Comparison of ENCODE assay signal across 33 mouse cellular contexts in the genomic region with DNA sequence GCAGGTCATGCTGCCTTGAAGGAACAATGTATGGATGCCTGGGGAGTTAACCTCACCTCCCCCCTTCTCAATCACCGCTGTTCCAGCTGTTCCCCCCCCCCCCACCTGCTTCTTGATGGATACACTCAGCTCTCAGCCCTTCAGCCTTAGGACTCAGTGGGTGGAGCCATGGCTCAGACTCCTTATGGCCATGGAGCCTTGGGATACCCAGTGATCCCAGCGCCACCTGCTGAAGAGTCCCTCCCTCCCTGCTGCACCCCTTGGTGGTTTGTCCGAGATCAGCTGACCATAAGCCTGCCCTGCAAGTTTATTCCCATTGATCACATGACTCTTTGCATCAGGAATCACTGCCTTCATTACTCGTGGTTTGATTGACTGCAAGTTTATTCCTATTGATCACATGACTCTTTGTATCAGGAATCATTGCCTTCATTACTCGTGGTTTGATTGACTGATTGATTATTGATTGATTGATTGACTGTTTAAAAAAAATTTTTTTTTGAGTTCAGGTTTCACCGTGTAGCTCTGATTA. TPM values are rescaled to one million over a fixed set of nuclear protein-coding genes. Genes with fewer than 3 reads are reported as not detected.
DNase-seq lines count a peak whose midpoint lies in the region; ATAC-seq and TF ChIP-seq lines count a peak whose summit lies in the region.
"Had no signal": no experiment of that assay in that cellular context is flagged by ENCODE, and none has a peak within 500 bp of the region (broad histone marks: within the 10 kb centered on the region; RNA-seq: fewer than 3 reads in every experiment).

No protein-coding gene starts in this region.

- peak; percentile 23; the same call in 1 of the 2 replicates for ATAC-seq in hindbrain, embryonic 11.5 days (ENCODE audit: low FRiP score)
- no peak for ATAC-seq in hindbrain, embryonic 12.5 days (ENCODE audit: low FRiP score)
- ATAC-seq: CD4-positive, CD25-positive, alpha-beta regulatory T cell, adult 4 months; intestine, embryonic 16.5 days; liver, embryonic 12.5 days; liver, postnatal 0 days; midbrain, embryonic 16.5 days had no signal

- TF ChIP-seq CTCF in C2C12 (IDR thresholded peaks at IDR 0.05; ENCODE audit: control insufficient read depth, insufficient read depth, insufficient read length), result no peak
- TF ChIP-seq CTCF in kidney, adult 2 months (conservative IDR thresholded peaks at IDR 0.05; ENCODE audit: insufficient read depth, insufficient read length, low read depth, low read length), result no peak

- no peak for DNase-seq in hindbrain, embryonic 11.5 days (ENCODE audit: low spot score)
- DNase-seq in MN1 (ENCODE audit: low spot score), result peak; percentile 14
- peak; percentile 26 for DNase-seq in embryonic facial prominence, embryonic 10.5 days (ENCODE audit: low spot score)
- no peak for DNase-seq in adrenal gland, postnatal 14 days
- no peak for DNase-seq in left cerebral cortex, adult 8-10 months (ENCODE audit: low spot score in 2 of 2)
- DNase-seq in kidney, adult 2 months, result no peak
- DNase-seq: adrenal gland, postnatal 36 days; cerebellum, adult 8-10 months; cerebellum, postnatal 25 days; gastrocnemius, postnatal 14 days; heart, adult 11 months; kidney, postnatal 36 days; liver, postnatal 0 days; lung, postnatal 36 days; right cerebral cortex, postnatal 25 days; thymus, adult 18-20 months; thymus, postnatal 25 days had no signal

- 0 out of 2 replicates have a peak, but pooled peaks cover 6% of the 10 kb centered on the region for H3K4me1 ChIP-seq in hindbrain, embryonic 11.5 days (replicated peaks; ENCODE audit: control insufficient read depth, insufficient read depth, low read length)
- peaks cover 32% of the 10 kb centered on the region for H3K4me1 ChIP-seq in hindbrain, embryonic 12.5 days
- peaks cover 39% of the 10 kb centered on the region for H3K4me1 ChIP-seq in embryonic facial prominence, embryonic 10.5 days
- peaks cover 3% of the 10 kb centered on the region; the same call in 1 of the 2 replicates for H3K4me1 ChIP-seq in kidney, adult 2 months (ENCODE audit: control insufficient read depth, insufficient read depth, low read length)
- H3K4me1 ChIP-seq: liver, embryonic 12.5 days had no signal

- no peak overlapping the region for H3K4me2 ChIP-seq in hindbrain, embryonic 11.5 days (replicated peaks; ENCODE audit: low read depth, low read length)
- H3K4me2 ChIP-seq in hindbrain, embryonic 12.5 days (replicated peaks), result no peak overlapping the region
- H3K4me2 ChIP-seq: embryonic facial prominence, embryonic 15.5 days; forebrain, embryonic 12.5 days; heart, embryonic 15.5 days; hindbrain, embryonic 14.5 days; liver, embryonic 12.5 days; midbrain, embryonic 11.5 days; neural tube, embryonic 12.5 days had no signal

- H3K27me3 ChIP-seq in hindbrain, embryonic 11.5 days (ENCODE audit: control insufficient read depth, insufficient read depth, low read length), result no peaks in the 10 kb centered on the region
- peaks cover 11% of the 10 kb centered on the region; the same call in 1 of the 2 replicates for H3K27me3 ChIP-seq in hindbrain, embryonic 12.5 days
- H3K27me3 ChIP-seq in C2C12 (ENCODE audit: control insufficient read depth, insufficient read depth, insufficient read length), result no peaks in the 10 kb centered on the region
- peaks cover 13% of the 10 kb centered on the region for H3K27me3 ChIP-seq in embryonic facial prominence, embryonic 10.5 days (replicated peaks; ENCODE audit: low read depth, poor library complexity, severe bottlenecking)
- no peaks in the 10 kb centered on the region for H3K27me3 ChIP-seq in kidney, adult 2 months (replicated peaks; ENCODE audit: control insufficient read depth, insufficient read depth, low read length)
- H3K27me3 ChIP-seq: neural tube, embryonic 12.5 days had no signal

- H3K9me3 ChIP-seq in hindbrain, embryonic 11.5 days (ENCODE audit: control insufficient read depth, low read length), result no peaks in the 10 kb centered on the region
- H3K9me3 ChIP-seq in hindbrain, embryonic 12.5 days (replicated peaks), result no peaks in the 10 kb centered on the region
- H3K9me3 ChIP-seq in embryonic facial prominence, embryonic 10.5 days, result no peaks in the 10 kb centered on the region
- H3K9me3 ChIP-seq: embryonic facial prominence, embryonic 15.5 days; forebrain, embryonic 12.5 days; heart, embryonic 10.5 days; heart, embryonic 15.5 days; liver, embryonic 12.5 days; neural tube, embryonic 12.5 days had no signal

- no peak overlapping the region for H3K9ac ChIP-seq in hindbrain, embryonic 11.5 days (ENCODE audit: low read depth, low read length)
- no peak overlapping the region for H3K9ac ChIP-seq in hindbrain, embryonic 12.5 days
- H3K9ac ChIP-seq: embryonic facial prominence, embryonic 15.5 days; forebrain, embryonic 12.5 days; heart, embryonic 15.5 days; hindbrain, embryonic 14.5 days; liver, embryonic 12.5 days; liver, postnatal 0 days; neural tube, embryonic 12.5 days had no signal

- no peak for TF ChIP-seq POLR2A in kidney, adult 2 months (IDR thresholded peaks at IDR 0.05; ENCODE audit: low read depth, low read length)

- H3K27ac ChIP-seq in hindbrain, embryonic 11.5 days (ENCODE audit: low read depth, low read length), result no peak overlapping the region
- H3K27ac ChIP-seq in hindbrain, embryonic 12.5 days, result no peak overlapping the region
- no peak overlapping the region for H3K27ac ChIP-seq in embryonic facial prominence, embryonic 10.5 days (replicated peaks)
- H3K27ac ChIP-seq in kidney, adult 2 months (ENCODE audit: insufficient read depth, low read depth, low read length), result no peak overlapping the region
- H3K27ac ChIP-seq: embryonic facial prominence, embryonic 15.5 days; forebrain, embryonic 12.5 days; heart, embryonic 15.5 days; hindbrain, embryonic 14.5 days; layer of hippocampus, adult 2 months; left cerebral cortex, adult 2 months; liver, embryonic 12.5 days; neural tube, embryonic 12.5 days had no signal

- no peaks in the 10 kb centered on the region for H3K36me3 ChIP-seq in hindbrain, embryonic 11.5 days (ENCODE audit: control insufficient read depth, insufficient read depth, low read length)
- H3K36me3 ChIP-seq in hindbrain, embryonic 12.5 days, result no peaks in the 10 kb centered on the region
- no peaks in the 10 kb centered on the region for H3K36me3 ChIP-seq in C2C12 (ENCODE audit: control insufficient read depth, insufficient read depth)
- no peaks in the 10 kb centered on the region for H3K36me3 ChIP-seq in embryonic facial prominence, embryonic 10.5 days (replicated peaks)
- H3K36me3 ChIP-seq in kidney, adult 2 months (ENCODE audit: control insufficient read depth, insufficient read depth, low read length), result no peaks in the 10 kb centered on the region
- H3K36me3 ChIP-seq: embryonic facial prominence, embryonic 15.5 days; forebrain, embryonic 12.5 days; heart, embryonic 10.5 days; heart, embryonic 15.5 days; liver, embryonic 12.5 days; neural tube, embryonic 12.5 days had no signal

- 57% methylated on average over 5 of the region's 6 CpGs for WGBS in hindbrain, embryonic 11.5 days
- WGBS in hindbrain, embryonic 12.5 days, result 52% methylated on average over 6 of the region's 6 CpGs
- 54% methylated on average over 6 of the region's 6 CpGs for WGBS in embryonic facial prominence, embryonic 10.5 days
- WGBS in kidney, adult 2 months, result 59% methylated on average over 6 of the region's 6 CpGs

- no peaks in the 10 kb centered on the region for H3K79me2 ChIP-seq in C2C12 (ENCODE audit: control insufficient read depth, insufficient read depth)

- H3K79me3 ChIP-seq in C2C12 (ENCODE audit: low read depth), result no peaks in the 10 kb centered on the region

- H3K4me3 ChIP-seq in hindbrain, embryonic 11.5 days (ENCODE audit: low read depth, low read length), result no peak overlapping the region
- no peak overlapping the region for H3K4me3 ChIP-seq in hindbrain, embryonic 12.5 days
- H3K4me3 ChIP-seq in C2C12 (ENCODE audit: insufficient read depth, poor library complexity, severe bottlenecking), result no peak overlapping the region
- no peak overlapping the region for H3K4me3 ChIP-seq in embryonic facial prominence, embryonic 10.5 days
- no peak overlapping the region for H3K4me3 ChIP-seq in kidney, adult 2 months (ENCODE audit: insufficient read depth, low read depth, low read length)
- H3K4me3 ChIP-seq: embryonic facial prominence, embryonic 15.5 days; forebrain, embryonic 12.5 days; heart, embryonic 10.5 days; heart, embryonic 15.5 days; layer of hippocampus, adult 2 months; left cerebral cortex, adult 2 months; liver, embryonic 12.5 days; neural tube, embryonic 12.5 days had no signal

- H3ac ChIP-seq in C2C12 (ENCODE audit: control insufficient read depth, insufficient read length, low read depth), result no peak overlapping the region

TF ChIP-seq in C2C12, 6 proteins besides CTCF, POLR2A, EP300 and RAD21:
- peak; percentile 63 for TF ChIP-seq USF1 (IDR thresholded peaks at IDR 0.05; ENCODE audit: low read depth)
- no peak for TF ChIP-seq MYOD1 (IDR thresholded peaks at IDR 0.05; ENCODE audit: control insufficient read depth, insufficient read length, low read depth)
TF ChIP-seq in C2C12: peak in this region for 1.

RNA-seq across cellular contexts. Expression of gene Dnaic2, which starts 2.7 kb away (rescaled TPM):
- 4.6 and 4.8 TPM in 2 replicates for polyA plus RNA-seq in hindbrain, embryonic 11.5 days (2014; fragmentation: Nextera tagmentation; extraction: Ambion mirVana)
- polyA plus RNA-seq in hindbrain, embryonic 12.5 days (2016; fragmentation: Nextera tagmentation; extraction: Ambion mirVana), result 3.3 and 4.5 TPM in 2 replicates
- 0.27 TPM for polyA plus RNA-seq in C2C12 (2012; fragmentation: generic; extraction: Trizol)
- 1.7 and 1.8 TPM in 2 replicates for polyA plus RNA-seq in embryonic facial prominence, embryonic 10.5 days (2016; fragmentation: Nextera tagmentation; extraction: Ambion mirVana)
- 0.44 and 0.64 TPM in 2 replicates for total RNA-seq in adrenal gland, postnatal 14 days (2021)
- total RNA-seq in left cerebral cortex, adult 8-10 months (2022), result 1 to 10 TPM; 1.7 to 3.0 (median 2.5) TPM
- 0.47 and 0.72 TPM in 2 replicates for polyA plus RNA-seq in kidney, adult 2 months (2012; rRNA removed)
- total RNA-seq: megakaryocyte, adult 5-6 weeks had no signal
- polyA plus RNA-seq: CD4-positive, CD25-positive, alpha-beta regulatory T cell, adult 4 months had no signal

RNA-seq across cellular contexts. Expression of gene Kif19a, which starts 35.3 kb away (rescaled TPM):
- polyA plus RNA-seq in hindbrain, embryonic 11.5 days (2014; fragmentation: Nextera tagmentation; extraction: Ambion mirVana), result 1.8 and 1.9 TPM in 2 replicates
- 2.2 and 3.0 TPM in 2 replicates for polyA plus RNA-seq in hindbrain, embryonic 12.5 days (2016; fragmentation: Nextera tagmentation; extraction: Ambion mirVana)
- 0.25 TPM for polyA plus RNA-seq in C2C12 (2012; fragmentation: generic; extraction: Trizol)
- 1.3 and 2.0 TPM in 2 replicates for polyA plus RNA-seq in embryonic facial prominence, embryonic 10.5 days (2016; fragmentation: Nextera tagmentation; extraction: Ambion mirVana)
- 0.41 and 0.56 TPM in 2 replicates for total RNA-seq in adrenal gland, postnatal 14 days (2021)
- total RNA-seq in left cerebral cortex, adult 8-10 months (2022), result 1 to 10 TPM; 2.4 to 3.4 (median 3.1) TPM
- polyA plus RNA-seq in kidney, adult 2 months (2012; rRNA removed), result 0.38 and 0.42 TPM in 2 replicates
- polyA plus RNA-seq: CD4-positive, CD25-positive, alpha-beta regulatory T cell, adult 4 months; liver, embryonic 12.5 days had no signal

RNA-seq across cellular contexts. Expression of gene Ttyh2, which starts 54.7 kb away (rescaled TPM):
- 15.3 and 16.0 TPM in 2 replicates for polyA plus RNA-seq in hindbrain, embryonic 11.5 days (2014; fragmentation: Nextera tagmentation; extraction: Ambion mirVana)
- 18.0 and 23.8 TPM in 2 replicates for polyA plus RNA-seq in hindbrain, embryonic 12.5 days (2016; fragmentation: Nextera tagmentation; extraction: Ambion mirVana)
- polyA plus RNA-seq in C2C12 (2012; fragmentation: generic; extraction: Trizol), result 20.1 TPM
- polyA plus RNA-seq in embryonic facial prominence, embryonic 10.5 days (2016; fragmentation: Nextera tagmentation; extraction: Ambion mirVana), result 14.9 and 16.1 TPM in 2 replicates
- total RNA-seq in adrenal gland, postnatal 14 days (2021), result 61.7 and 64.7 TPM in 2 replicates
- total RNA-seq in left cerebral cortex, adult 8-10 months (2022), result 10 to 100 TPM; 35.6 to 41.8 (median 38.0) TPM
- 34.4 and 40.6 TPM in 2 replicates for polyA plus RNA-seq in kidney, adult 2 months (2012; rRNA removed)

Comparison
In these comparisons a context has a peak if more than half of its experiments do, and no peak if none do; other contexts are left out.
1. DNase-seq: peak in MN1 (single experiment) and embryonic facial prominence, embryonic 10.5 days (single experiment); none in hindbrain, embryonic 11.5 days (single experiment), adrenal gland, postnatal 14 days (single experiment), left cerebral cortex, adult 8-10 months (0 of 2) and kidney, adult 2 months (single experiment).